Mouse (Mus musculus) embryonic facial prominence, embryonic 14.5 days (tissue): ENCODE measurements at regions not wholly inside any gene's neighbourhood (a gene's known extent, or its start where the extent isn't known, plus 50 kb on each side); places are given as distances from the start of the nearest gene placed in this dataset.

Source experiments
- ATAC-seq: fragments of 200-750 bp; cut with Nextera tagmentation; 2 replicates; pipeline ENCODE4 v1.8.0; 2017; ENCODE audit warnings: low read depth, moderate number of reproducible peaks, moderate TSS enrichment
- DNase-seq: peaks from one replicate; pipeline ENCODE4 v3.0.0-alpha.2; 2015; ENCODE audit warnings: low spot score
- H3K27ac ChIP-seq: fragments of 300-500 bp; sonication (generic); replicated peaks from 2 replicates; pipeline ENCODE4 v1.5.1; 2014; ENCODE audit warnings: low read depth, mild to moderate bottlenecking, low read length, moderate library complexity
- H3K27me3 ChIP-seq: fragments of 300-500 bp; sonication (generic); replicated peaks from 2 replicates; pipeline ENCODE4 v1.6.1; 2014; ENCODE audit warnings: low read length; ENCODE audit not compliant: control insufficient read depth, insufficient read depth
- H3K36me3 ChIP-seq: fragments of 300-500 bp; sonication (generic); 2 replicates; pipeline ENCODE4 v1.6.1; 2014; ENCODE audit warnings: low read length, mixed read lengths; ENCODE audit not compliant: control insufficient read depth, insufficient read depth
- H3K4me1 ChIP-seq: fragments of 300-500 bp; sonication (generic); 2 replicates; pipeline ENCODE4 v1.6.1; 2014; ENCODE audit warnings: antibody characterized with exemption, low read length; ENCODE audit not compliant: control insufficient read depth, insufficient read depth
- H3K4me2 ChIP-seq: fragments of 300-500 bp; sonication (generic); 2 replicates; pipeline ENCODE4 v1.6.1; 2014; ENCODE audit warnings: low read depth, mild to moderate bottlenecking, low read length, moderate library complexity, mixed read lengths
- H3K4me3 ChIP-seq: fragments of 300-500 bp; sonication (generic); 2 replicates; pipeline ENCODE4 v1.5.1; 2014; ENCODE audit warnings: low read depth, mild to moderate bottlenecking, low read length
- H3K9ac ChIP-seq: fragments of 300-500 bp; sonication (generic); 2 replicates; pipeline ENCODE4 v1.6.1; 2014; ENCODE audit warnings: low read depth, mild to moderate bottlenecking, low read length, moderate library complexity, mixed read lengths
- H3K9me3 ChIP-seq: fragments of 300-500 bp; sonication (generic); 2 replicates; pipeline ENCODE4 v1.6.1; 2016; ENCODE audit warnings: low read length; ENCODE audit not compliant: control insufficient read depth
- WGBS: fragments of 180-500 bp; shearing (Covaris S2); extraction: QIAGEN DNeasy Blood & Tissue Kit; methylation state at CpG from one replicate; pipeline ENCODE4 v1.1.7; 2014; 5-methylcytosine and 5-hydroxymethylcytosine counted together

- H3K4me3 ChIP-seq, result no peak overlapping the region
- H3K4me2 ChIP-seq, result no peak overlapping the region
- 91% methylated on average over 9 of the region's 9 CpGs for WGBS
- ATAC-seq, result no peak
- H3K27me3 ChIP-seq, result no peaks in the 10 kb centered on the region
- no peaks in the 10 kb centered on the region for H3K36me3 ChIP-seq
- DNase-seq, result no peak
- no peak overlapping the region for H3K27ac ChIP-seq
- H3K9ac ChIP-seq, result no peak overlapping the region
- H3K9me3 ChIP-seq, result no peaks in the 10 kb centered on the region
- no peaks in the 10 kb centered on the region for H3K4me1 ChIP-seq
Observed at GRCm38 (mm10) chr16:86034772-86035171, 133.1 kb upstream of the Adamts5 start.

- Histone ChIP-seq H3K4me3 (no peak overlapping the region), H3K36me3 (no peaks in the 10 kb centered on the region), H3K4me2 (no peak overlapping the region), H3K9ac (no peak overlapping the region), H3K27ac (no peak overlapping the region), H3K4me1 (no peaks in the 10 kb centered on the region), H3K27me3 (no peaks in the 10 kb centered on the region), H3K9me3 (no peaks in the 10 kb centered on the region)
- 0 out of 2 replicates have a peak, but pooled peaks have one; percentile 50 for ATAC-seq
- DNase-seq, result peak; percentile 39
- 57% methylated on average over 2 of the region's 2 CpGs for WGBS
Observed at GRCm38 (mm10) chr16:86027700-86028099, 126.1 kb upstream of the Adamts5 start.

GRCm38 (mm10) chr16:86015336-86015735 is 113.7 kb upstream of the Adamts5 start:
- 67% methylated on average over 1 of the region's 1 CpGs for WGBS
- no peak overlapping the region for H3K4me3 ChIP-seq
- no peaks in the 10 kb centered on the region for H3K36me3 ChIP-seq

GRCm38 (mm10) chr16:86011051-86011450 is 109.4 kb upstream of the Adamts5 start:
- no peaks in the 10 kb centered on the region for H3K27me3 ChIP-seq
- H3K9ac ChIP-seq, result no peak overlapping the region
- no peaks in the 10 kb centered on the region for H3K4me1 ChIP-seq
- no peak overlapping the region for H3K27ac ChIP-seq
- DNase-seq (no peak), ATAC-seq (no peak)
- H3K36me3 ChIP-seq, result no peaks in the 10 kb centered on the region
- 62% methylated on average over 5 of the region's 5 CpGs for WGBS
- H3K9me3 ChIP-seq, result no peaks in the 10 kb centered on the region
- H3K4me3 ChIP-seq, result no peak overlapping the region
- no peak overlapping the region for H3K4me2 ChIP-seq

More at GRCm38 (mm10) chr16:86015336-86015735, 113.7 kb upstream of the Adamts5 start:
- Histone ChIP-seq H3K4me2 (no peak overlapping the region), H3K4me1 (no peaks in the 10 kb centered on the region), H3K27me3 (no peaks in the 10 kb centered on the region), H3K9ac (no peak overlapping the region), H3K27ac (no peak overlapping the region), H3K9me3 (no peaks in the 10 kb centered on the region)
- ATAC-seq (no peak), DNase-seq (no peak)

- Histone ChIP-seq H3K4me2 (no peak overlapping the region), H3K27me3 (no peaks in the 10 kb centered on the region), H3K9me3 (no peaks in the 10 kb centered on the region), H3K4me1 (no peaks in the 10 kb centered on the region), H3K9ac (no peak overlapping the region), H3K27ac (no peak overlapping the region), H3K36me3 (no peaks in the 10 kb centered on the region), H3K4me3 (no peak overlapping the region)
- no peak for DNase-seq
- WGBS, result 41% methylated on average over 3 of the region's 3 CpGs
- no peak for ATAC-seq
Observed at GRCm38 (mm10) chr16:86009638-86010329, 108.2 kb upstream of the Adamts5 start.

- ATAC-seq, result no peak
- DNase-seq, result peak; percentile 70
- WGBS, result 64% methylated on average over 1 of the region's 1 CpGs
- no peaks in the 10 kb centered on the region for H3K4me1 ChIP-seq
- no peaks in the 10 kb centered on the region for H3K36me3 ChIP-seq
- no peak overlapping the region for H3K27ac ChIP-seq
- no peaks in the 10 kb centered on the region for H3K9me3 ChIP-seq
- H3K9ac ChIP-seq, result no peak overlapping the region
- H3K4me2 ChIP-seq, result no peak overlapping the region
- H3K4me3 ChIP-seq, result no peak overlapping the region
- H3K27me3 ChIP-seq, result no peaks in the 10 kb centered on the region
Observed at GRCm38 (mm10) chr16:86007799-86008198, 106.2 kb upstream of the Adamts5 start.

- WGBS, result 62% methylated on average over 1 of the region's 1 CpGs
- ATAC-seq, result no peak
- no peaks in the 10 kb centered on the region for H3K36me3 ChIP-seq
Observed at GRCm38 (mm10) chr16:86000846-86001245, 99.2 kb upstream of the Adamts5 start.

GRCm38 (mm10) chr16:85985841-85986240 is 84.2 kb upstream of the Adamts5 start:
- peak; percentile 56 for DNase-seq
- 63% methylated on average over 2 of the region's 2 CpGs for WGBS

More at GRCm38 (mm10) chr16:86000846-86001245, 99.2 kb upstream of the Adamts5 start:
- H3K9me3 ChIP-seq, result no peaks in the 10 kb centered on the region
- no peak overlapping the region for H3K4me2 ChIP-seq
- H3K9ac ChIP-seq, result no peak overlapping the region
- 0 out of 2 replicates have a peak, but pooled peaks cover 6% of the 10 kb centered on the region for H3K4me1 ChIP-seq
- no peak overlapping the region for H3K27ac ChIP-seq
- no peak overlapping the region for H3K4me3 ChIP-seq
- DNase-seq, result no peak
- no peaks in the 10 kb centered on the region for H3K27me3 ChIP-seq

GRCm38 (mm10) chr16:85977102-85977501 is 75.5 kb upstream of the Adamts5 start:
- no peaks in the 10 kb centered on the region for H3K4me1 ChIP-seq
- ATAC-seq, result no peak
- WGBS, result 65% methylated on average over 2 of the region's 2 CpGs
- no peak overlapping the region for H3K4me2 ChIP-seq
- no peaks in the 10 kb centered on the region for H3K36me3 ChIP-seq
- H3K27ac ChIP-seq, result no peak overlapping the region
- no peak overlapping the region for H3K9ac ChIP-seq
- H3K4me3 ChIP-seq, result no peak overlapping the region
- no peak for DNase-seq
- no peaks in the 10 kb centered on the region for H3K9me3 ChIP-seq
- H3K27me3 ChIP-seq, result no peaks in the 10 kb centered on the region

More at GRCm38 (mm10) chr16:85985841-85986240, 84.2 kb upstream of the Adamts5 start:
- Histone ChIP-seq H3K9ac (no peak overlapping the region), H3K4me1 (no peaks in the 10 kb centered on the region), H3K9me3 (no peaks in the 10 kb centered on the region), H3K27ac (no peak overlapping the region), H3K4me2 (no peak overlapping the region), H3K4me3 (no peak overlapping the region), H3K36me3 (no peaks in the 10 kb centered on the region), H3K27me3 (no peaks in the 10 kb centered on the region)
- ATAC-seq, result no peak
